Mouse (Mus musculus) E14TG2a.4 (cell line): ENCODE results near the gene Vdac1.
"Not testable (repeated sequence)": the region's sequence is repeated elsewhere in the genome, so short reads cannot be mapped to it uniquely, and the experiment has no call there.

Source experiments
- CTCF ChIP-seq: conservative IDR thresholded peaks from 2 replicates; pipeline ENCODE4 v1.5.1; 2014; ENCODE audit warnings: low read length
- NANOG ChIP-seq: IDR thresholded peaks from 2 replicates; pipeline ENCODE4 v1.6.1; 2014; ENCODE audit warnings: borderline replicate concordance, low read length, mixed read lengths

GRCm38 (mm10) chr11:52357091-52357490 is 3.6 kb upstream of the Vdac1 start:
- not testable (repeated sequence) for TF ChIP-seq CTCF, NANOG
